Mouse (Mus musculus) regulatory T cell (primary cell): ENCODE data around the gene Tunar.

Experiments used
- in situ Hi-C: fragments of 300-600 bp; cut with MboI, MseI; formaldehyde crosslinking; loops from one replicate; pipeline ENCODE4 v1.15.1; 2025; ENCODE audit warnings: high pct_unique_total_duplicates

Gene Tunar

DNA sequence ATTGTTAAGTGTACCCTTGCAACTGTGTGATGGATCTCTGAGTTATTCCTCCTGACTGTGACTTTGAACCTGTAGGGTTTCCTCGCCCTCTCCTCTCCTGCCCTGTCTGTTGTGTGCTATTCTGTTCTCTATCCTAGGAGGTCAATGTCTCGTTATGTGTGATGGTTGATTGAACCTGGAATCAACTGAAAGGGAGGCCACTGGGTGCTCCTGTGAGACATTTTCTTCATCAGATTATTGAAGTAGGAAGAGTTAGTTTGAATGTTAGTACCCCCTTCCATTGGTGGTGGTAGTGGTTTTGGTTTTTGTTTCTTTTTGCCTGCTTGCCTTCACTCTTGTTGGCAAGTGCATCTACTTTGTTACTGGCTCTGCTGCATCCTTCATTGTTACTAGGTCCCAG is at the start of gene Tunar:
Gene Tunar, plus strand, starts transcription at position 301 of the 400 bp plus-strand sequence.
- in situ Hi-C loops, result no loop called here

DNA sequence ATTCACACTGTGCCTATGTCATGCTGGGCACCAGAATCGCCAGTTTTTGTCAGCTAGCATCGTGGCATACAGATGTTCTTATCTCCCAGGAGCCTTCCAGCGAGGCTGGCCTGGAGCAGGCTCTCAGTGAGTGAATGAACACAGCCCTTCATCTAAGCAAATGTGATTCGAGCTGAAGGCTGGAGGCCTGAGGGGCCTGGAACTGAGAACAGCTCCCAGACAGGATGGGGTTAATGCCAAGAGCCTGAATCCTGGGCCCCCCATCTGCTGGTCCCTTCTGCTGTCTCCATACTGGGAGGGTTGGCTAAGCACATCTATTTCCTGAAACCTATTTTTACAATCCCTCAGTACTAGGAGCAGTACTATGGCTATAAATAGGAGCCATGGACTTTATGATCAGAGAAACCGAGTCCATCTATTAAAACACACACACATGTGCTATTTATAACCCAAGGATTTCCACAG is 21.1 kb upstream of the Tunar start:
- in situ Hi-C loops, result no loop called here

DNA sequence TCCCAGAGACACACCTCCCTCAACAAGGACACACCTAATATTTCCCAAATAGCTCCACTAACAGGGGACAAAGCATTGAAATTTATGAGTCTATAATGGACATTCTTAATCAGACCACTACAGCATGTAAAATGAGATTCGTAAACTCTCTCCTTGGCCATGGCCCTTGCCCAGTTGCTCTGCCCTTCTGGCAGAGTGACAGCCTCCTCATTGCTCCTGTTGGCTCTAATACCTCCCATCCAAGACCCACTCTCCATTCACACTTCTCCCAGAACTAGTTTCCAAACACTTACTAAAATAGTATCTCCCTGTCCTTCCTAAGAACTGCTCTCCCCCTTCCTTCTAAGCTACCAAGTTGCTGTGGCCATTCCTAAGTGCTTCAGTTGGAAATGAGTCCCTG is 19.3 kb upstream of the Tunar start:
- in situ Hi-C loops, result no loop called here

DNA sequence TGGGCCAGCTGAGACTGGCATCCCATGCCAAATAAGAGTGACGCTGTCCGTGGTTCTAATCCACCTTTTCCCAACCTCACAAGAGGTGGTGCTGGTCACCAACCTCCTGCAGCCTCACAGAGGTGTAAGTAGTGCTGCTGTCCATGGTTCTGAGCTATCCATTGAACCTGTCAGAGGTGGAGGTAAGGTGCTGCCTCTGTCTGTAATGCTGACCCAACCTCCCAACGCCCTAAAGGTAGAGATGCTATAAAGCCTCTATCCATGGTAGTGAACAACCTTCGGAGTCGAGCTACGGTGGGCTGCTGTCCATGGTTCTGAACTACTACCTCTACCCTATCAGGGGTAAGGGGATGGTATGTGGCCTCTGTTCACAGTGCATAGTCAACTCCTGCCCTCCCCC is 11.5 kb upstream of the Tunar start:
- in situ Hi-C loops, result no loop called here

DNA sequence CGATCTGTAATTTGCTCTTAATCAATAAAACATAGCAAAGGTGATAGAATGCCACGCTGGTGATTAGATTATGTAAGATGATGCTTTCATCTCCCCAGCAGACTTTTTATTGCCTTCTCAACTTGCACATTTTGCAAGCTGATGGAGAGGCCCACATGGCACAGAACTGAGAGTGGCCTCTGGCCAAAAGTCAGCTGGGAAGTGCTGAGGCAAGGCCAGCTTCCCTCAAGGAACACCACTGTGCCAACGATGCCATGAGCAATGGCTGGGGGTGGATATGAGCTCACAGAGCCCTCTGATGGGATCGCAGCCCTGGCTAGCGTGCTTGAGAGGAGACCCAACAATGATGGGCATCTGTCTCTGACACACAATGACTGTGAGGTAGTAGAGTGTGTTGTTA is 6.6 kb upstream of the Tunar start:
- in situ Hi-C loops, result no loop called here

DNA sequence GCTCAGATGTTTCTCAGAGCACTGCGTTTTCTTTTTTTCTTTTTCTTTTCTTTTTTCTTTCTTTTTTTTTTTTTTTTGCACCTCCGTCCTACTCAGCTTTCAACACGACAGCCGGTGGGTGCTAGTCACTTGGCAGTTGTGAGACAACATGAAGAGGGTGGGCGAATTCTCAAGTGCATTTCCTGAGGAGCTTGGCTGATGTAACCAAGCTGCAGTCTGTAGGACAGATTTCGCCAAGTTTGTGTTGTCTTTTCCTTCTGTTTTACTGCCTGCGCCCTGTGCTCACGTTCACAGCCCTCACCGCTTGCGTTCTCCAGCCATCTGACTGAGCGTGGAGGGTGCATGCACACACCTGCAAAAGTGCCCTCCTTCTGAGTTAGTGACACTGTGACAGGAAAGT is 5.3 kb upstream of the Tunar start:
- in situ Hi-C loops, result no loop called here

DNA sequence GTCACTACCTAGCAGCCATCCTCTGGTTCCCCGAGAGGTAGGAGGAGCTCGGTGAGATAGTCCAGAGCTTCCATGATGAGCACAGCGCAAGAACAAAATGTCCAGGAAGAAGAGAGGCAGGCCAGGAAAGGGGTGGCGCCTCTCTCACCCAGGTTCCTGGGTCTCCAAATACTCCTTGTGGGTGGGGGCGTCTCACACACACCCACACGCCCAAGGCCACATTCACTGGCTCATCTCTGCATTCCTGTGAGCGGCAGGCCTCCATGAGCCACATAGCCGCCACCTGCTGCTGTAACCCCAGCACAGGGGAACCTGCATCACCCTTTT is 2.4 kb downstream of the Tunar start:
- in situ Hi-C loops, result no loop called here

DNA sequence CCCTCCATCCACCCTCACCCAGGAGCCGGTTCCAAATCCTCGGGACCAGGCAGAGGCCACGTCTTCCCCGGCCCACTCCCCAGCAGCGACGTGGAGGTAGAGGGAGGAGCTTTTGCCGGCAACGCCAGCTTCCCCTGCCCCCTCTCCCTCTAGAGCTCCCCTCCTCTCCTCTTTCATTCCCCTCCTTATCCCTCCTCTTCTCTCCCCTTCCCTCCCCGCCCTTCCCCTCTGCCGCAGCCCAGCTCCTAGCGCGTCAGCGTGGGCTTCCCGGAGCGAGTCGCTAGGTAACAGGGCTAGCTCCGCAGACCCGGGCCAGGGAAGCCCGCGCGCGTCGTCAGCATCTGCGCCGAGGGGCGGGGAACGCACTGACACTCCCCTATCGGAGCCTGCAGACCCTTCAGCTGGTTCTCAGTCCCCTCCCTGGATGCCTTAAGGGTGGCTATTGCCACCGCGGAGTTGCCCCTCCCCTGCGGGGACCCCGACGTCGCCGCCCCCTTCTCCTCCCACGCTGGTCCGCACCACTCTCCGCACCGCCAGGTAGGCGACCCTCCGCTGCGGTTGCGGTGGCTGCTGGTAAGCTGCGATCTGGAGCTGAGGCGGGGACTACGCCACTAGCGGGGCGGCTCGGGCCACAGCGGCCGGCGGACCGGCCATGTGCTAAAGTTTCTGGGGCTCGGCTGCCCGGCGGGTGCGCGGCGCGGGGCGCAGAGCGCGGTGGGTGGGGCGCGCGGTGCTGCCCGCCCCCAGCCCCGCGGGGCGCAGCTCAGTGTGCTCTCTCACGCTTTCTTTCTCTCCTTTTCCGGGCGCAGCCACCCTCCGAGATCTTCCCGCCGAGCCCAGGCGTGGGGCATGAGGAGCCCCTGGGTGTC is 3.0 kb downstream of the Tunar start:
- in situ Hi-C loops, result no loop called here

DNA sequence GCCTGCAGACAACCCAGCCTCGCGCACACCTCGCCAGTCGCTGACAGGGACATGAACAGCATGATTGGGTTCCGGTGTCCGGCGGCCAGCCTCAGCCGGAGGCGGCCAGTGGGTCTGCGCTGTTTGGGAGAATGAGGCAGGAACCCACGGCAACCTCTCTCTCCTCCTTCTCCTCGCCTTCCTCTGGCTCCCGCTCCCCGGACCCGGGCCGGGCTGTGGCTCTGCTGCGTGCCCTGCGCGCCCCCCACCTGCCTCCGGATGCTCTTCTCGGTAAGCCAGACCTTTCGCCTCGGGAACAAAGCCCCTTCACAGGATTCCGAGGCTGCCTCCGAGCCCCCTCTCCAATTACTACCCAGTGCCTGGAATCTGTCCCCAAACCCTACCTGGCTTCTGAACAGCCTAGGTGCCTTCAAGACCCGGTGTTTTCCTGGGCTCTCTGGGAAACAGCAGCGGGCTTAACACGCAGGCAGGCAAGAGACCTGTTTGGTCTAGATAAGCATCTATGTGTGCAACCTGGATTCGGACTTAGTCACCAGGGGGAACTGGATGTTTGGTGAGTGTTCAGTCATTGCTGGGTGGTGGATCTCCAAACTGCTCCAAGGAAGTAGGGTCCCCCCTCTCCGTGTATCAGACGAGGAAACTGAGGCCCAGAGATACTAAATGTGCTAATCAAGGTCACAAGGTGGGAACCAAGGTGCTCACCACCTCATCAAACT is 3.8 kb downstream of the Tunar start:
- in situ Hi-C loops, result no loop called here

DNA sequence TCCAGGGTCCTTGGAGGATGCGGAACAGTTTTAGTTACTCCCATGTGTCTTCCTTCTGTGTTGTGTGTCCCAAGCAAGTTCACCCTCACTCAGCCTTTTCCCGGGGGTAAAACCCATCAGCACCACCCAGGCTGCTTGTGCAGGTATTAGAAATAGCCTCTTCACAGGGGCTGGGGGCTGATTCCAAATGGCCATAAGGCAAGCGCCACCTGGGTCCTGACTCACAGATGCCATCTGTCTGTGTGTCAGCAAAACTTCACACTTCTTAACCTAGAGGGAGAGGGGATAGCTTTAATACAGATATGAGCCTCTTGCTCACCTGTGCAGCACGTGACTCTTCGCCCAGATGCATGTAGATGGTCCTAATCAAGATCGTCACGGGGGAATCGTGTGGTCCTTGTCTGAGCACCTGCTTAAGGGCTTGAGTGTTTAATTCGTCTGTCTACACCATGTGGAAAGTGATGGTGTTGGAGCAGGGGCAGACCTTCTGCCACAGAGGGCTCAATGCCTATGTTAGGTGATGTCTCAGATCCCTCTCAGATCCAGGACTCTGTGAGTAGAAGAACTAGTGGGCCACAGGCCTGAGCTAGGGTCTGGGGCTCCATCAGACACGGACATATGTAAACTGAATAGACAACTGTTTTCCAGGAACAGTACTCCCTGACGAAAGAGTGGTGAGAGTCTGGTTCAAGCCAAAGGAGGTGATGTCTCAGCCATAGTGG is 4.7 kb downstream of the Tunar start:
- in situ Hi-C loops, result no loop called here

DNA sequence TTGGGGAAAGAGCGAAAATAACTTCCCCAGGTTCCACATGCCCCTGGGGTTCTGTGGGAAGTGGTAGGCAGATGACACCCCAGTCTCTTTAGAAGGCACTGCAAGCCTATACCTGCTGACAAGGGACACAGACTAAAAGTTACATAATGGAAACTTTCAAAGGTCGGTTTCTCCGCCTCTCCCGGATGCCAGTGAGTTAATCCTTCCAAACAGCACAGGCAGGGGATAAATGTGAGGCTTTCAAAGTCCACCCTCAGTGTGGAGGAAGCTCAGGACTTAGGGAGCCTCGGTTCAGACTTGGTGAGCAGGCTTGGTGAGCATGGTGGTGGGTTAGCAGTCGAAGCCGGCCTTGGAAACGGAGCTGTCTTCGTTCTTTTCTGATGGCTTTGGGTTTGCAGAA is 7.9 kb downstream of the Tunar start:
- in situ Hi-C loops, result no loop called here

DNA sequence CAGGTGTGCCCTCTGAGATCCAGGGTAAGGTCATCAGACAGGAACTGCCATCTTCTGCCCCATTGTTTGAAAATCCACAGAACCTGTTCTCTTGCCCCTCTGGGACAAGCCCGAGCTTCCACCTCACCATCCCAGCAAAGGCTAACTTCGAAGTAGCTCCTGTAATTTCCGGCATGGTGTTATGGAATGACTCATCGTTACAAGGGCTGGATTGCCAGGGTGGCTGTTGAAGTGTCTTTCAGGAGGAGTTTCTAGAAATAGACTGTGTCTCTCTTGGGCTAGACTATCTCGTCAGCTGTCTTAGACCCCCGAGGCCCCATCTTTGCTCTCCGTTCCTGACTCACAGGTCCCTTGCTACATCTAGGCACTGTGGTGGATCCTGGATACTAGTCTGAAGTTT is 10.8 kb downstream of the Tunar start:
- in situ Hi-C loops, result no loop called here

DNA sequence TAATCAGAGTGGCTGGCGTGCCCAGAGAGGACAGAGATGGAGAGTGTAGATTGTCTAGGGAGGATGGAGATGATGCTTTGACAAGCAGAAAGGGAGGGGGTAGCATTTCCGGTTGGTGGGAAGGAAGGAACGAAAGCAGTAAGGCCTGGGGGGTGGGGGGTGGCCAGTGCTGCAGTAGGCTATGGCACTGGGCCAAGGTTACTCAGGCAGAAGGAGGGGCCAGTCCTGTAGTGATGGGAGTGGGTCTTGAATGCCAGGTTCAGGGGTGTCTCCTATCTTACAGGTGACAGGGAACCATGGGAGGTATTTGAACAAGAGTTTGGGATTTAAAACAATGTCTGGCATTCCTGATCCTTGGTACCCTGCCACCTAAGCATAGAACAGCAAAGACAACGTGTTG is 13.2 kb downstream of the Tunar start:
- in situ Hi-C loops, result no loop called here

DNA sequence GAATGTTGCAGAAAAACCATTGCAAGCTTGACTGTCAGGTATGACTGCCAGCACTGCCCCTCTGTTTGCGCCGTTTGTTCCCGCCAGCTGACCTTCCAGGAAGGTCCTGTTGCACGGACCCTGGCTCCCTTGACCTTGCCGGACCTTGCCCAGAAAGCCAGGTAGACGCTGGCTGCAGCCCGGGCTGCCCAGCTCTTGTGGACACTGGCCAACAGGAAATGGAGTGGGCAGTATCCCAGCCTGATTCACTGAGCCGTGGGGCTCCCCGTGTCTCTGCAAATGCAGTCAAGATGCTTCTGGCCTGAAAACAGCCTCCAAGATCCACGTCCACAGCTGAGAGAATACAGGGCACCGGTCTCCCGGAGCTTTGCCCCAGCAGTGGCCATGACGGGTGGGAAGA is 13.6 kb downstream of the Tunar start:
- in situ Hi-C loops, result no loop called here

DNA sequence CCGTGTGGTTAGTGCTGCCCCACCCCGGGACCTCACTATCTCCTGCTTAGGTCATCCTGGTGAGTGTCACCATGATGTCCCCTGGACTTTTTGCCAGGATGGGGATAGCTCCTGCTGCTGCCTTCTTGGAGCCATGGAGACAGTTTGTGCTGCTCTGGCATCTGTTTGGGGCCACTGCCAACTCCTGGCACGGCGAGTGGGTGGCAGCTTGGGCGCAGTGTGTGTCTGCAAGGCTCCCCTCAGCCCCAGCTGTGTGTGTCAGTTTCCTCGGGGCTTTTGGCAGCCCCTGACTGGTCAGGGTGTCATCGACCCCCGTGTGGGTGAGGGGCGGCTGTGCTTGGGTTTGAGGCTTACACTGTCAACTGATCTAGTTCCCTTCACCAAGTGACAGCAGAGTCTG is 20.6 kb downstream of the Tunar start:
- in situ Hi-C loops, result no loop called here

DNA sequence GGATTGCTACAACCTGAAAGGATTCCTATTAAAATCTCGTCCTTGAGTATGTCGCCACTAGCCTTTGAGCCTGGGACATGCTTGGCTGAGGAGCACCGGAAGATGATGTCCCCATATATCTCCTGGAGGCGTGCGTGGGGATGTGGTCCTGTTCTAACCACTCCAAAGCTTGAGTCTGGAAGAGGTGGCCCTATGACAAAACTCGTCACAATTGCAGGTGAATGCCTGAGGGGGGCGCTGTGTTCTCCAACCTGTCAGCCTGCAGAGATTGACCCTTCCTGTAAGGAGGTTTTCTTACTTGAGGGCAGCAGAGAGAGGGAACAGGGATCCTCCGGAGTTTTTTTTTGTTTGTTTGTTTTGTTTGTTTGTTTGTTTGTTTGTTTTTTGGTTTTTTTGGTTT is 21.1 kb downstream of the Tunar start:
- in situ Hi-C loops, result no loop called here

DNA sequence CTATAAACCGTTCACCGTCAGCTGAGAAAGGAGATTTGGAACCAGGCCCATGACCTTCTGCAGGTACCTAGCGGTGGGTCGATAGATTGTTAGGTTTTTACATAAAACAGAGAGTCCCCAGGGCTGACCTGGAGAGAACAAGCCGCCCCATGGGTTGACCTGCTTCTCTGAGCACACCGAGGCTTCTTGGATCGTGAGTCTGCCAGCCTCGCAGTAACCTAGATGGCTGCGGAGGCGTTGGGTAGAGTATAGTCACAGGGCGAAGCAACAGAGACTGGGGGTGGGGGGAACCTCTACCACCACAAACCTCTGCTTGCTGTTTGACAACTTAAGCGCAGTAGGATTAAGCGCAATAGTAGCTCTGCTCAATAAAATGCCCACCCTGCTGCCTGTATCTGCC is 23.1 kb downstream of the Tunar start:
- in situ Hi-C loops, result no loop called here

DNA sequence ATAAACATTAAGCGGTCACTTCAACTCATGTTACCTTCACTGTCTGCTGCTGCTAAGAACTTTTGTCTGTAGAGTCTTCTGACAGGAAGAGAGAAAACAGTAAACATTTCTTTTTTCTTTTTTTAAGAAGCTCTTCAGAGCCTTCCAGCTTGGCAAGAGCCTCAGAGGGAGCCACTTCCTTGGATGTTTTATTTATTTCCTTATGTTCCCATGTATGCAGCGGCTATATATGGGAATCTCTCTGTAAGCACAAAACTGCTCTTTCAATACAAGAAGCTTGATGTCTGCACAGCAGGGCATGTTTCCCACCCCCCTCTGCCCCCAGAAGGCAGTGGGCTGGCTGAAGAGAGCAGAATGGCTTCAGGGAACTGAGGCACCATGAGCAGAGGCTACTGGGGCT is 30.0 kb downstream of the Tunar start:
- in situ Hi-C loops, result no loop called here

DNA sequence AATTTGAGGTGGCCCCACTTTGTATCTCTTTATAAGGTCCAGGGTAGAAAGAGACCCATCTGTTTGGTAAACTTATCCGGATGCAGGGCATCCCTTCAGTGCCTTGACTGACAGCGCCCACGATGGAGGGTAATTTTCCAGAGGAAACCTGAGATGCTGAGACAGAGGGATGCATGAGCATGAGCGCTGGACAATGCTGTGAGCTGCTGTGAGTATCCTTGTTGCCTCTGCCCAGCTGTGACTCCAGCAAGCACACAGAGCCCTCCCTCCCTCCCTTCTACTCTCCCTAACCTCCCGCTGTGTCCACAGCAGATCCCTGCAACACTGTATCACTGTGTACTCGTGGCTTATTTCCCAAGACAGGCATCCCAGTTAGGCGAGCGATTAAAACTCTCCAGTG is 40.9 kb downstream of the Tunar start:
- in situ Hi-C loops, result no loop called here

DNA sequence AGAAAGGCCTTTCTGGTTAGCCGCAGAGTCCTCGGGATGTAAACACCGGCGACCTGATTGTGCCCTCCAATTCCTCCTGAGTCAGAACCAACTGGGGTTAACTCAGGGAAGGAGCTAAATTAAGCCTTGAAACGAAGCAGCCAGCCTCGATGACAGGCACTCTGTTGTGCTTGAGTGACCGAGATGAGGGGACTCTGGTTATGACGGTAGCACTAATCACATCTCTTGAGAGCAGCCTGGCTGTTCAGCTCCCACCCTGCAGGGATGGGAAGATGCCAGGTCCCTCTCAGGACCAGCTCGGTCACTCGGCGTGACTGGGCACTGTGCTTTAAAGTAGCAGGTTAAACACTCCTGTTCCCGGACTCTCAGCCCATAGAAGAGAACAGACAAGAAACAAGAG is 43.3 kb downstream of the Tunar start:
- in situ Hi-C loops, result no loop called here

DNA sequence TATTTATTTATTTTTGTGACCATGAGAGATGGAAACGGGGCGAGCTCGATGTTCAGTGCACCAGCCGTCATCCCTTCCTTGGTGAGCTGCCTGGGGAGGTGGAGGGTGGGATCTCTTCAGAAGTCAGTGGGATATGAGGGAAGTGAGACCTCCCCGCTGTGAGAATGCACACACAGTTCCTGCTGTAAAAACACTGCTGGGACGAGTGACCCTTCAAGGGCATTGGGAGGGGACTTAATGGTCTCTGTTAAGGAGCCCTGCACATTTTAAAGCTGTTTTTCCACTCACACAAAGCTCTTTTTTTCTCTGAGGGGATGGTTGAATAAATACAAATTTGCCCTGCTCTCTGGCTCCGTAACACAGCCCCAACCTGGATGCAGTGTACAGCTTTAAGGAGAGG is 49.1 kb downstream of the Tunar start:
- in situ Hi-C loops, result loop anchor here (10.0 kb wide), 1 partner anchor 1582 kb away; no protein-coding TSS in a partner anchor

DNA sequence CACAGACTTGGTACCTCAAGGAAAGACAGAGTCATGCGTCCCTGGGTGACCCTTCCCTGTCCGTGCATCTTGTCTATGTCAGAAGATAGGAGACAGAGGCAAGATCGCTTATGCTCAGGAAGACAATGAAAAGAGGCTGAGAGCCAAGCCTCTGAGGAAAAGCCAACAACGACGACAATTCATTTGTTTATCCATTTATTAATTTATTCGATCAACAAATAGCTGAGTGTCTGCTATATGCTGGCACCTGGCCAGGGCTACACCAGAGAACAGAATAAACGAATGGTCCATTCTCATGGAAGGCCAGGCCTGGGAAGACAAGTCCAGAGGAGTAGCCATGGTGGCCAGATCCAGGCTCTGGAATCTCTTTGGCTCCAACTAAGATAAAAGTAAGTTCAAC is 61.0 kb downstream of the Tunar start:
- in situ Hi-C loops, result no loop called here

DNA sequence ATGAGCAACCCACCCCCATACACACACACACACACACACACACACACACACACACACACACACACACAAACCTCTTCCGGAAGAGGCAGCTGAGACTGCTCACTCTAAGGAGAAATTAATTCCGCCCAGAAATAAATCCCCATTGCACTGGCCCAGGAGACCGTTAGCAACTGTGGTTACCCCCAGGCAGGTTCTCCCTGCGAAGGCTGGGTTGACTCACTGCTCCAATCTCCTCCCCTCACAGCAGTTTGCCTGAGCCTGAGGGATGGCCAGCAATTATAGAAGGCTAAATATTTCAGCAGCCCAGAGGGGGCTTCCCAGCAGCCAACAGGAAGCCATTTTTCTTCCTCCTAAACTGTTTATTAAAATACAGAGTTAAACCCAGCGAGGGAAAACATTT is 64.5 kb downstream of the Tunar start:
- in situ Hi-C loops, result no loop called here
